Mouse (Mus musculus): ENCODE measurements around the gene Mettl23. TPM values are rescaled to one million over a fixed set of nuclear protein-coding genes. Genes with fewer than 3 reads are reported as not detected.
A peak's percentile ranks its signal among the peaks of the same experiment; 100 is the strongest.

Mettl23 gene
- polyA plus RNA-seq, 1 experiment from 2014 or later, result 33.0 TPM

GRCm38 (mm10) chr11:116808811-116809395 lies 34.2 kb upstream of the Mettl23 start:
- 70% methylated on average over 11 of the region's 11 CpGs for WGBS (ENCODE audit: insufficient replicate concordance)
- Histone ChIP-seq H3K9ac (ENCODE audit: low read depth, low read length) (no peak overlapping the region), H3K27ac (ENCODE audit: low read length) (no peak overlapping the region)

DNA sequence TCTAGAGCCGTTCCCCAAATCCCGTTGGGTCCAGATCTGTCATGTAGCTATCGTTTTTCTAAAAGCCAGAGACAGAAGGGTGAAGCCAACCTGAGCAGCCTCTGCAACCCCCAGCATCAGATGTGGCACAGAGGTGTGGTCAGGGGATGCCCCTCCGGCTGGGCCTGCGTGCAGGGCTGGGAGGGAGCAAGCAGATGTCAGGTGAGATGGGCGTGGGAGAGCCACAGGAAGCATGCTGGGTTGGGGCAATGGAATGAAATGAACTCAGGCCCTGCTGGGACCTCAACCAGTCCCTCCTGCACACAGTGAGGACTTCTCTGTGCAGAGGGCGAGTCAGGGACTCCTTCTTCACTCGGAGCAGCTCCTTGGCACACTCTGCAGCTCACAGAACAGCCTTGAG lies 33.6 kb upstream of the Mettl23 start:
- no peak overlapping the region for H3K4me3 ChIP-seq (ENCODE audit: low read depth, low read length)
- WGBS (ENCODE audit: insufficient replicate concordance), result 63% methylated on average over 8 of the region's 8 CpGs
- H3K4me2 ChIP-seq (ENCODE audit: low read depth, low read length), result no peak overlapping the region
- no peaks in the 10 kb centered on the region for H3K9me3 ChIP-seq (replicated peaks; ENCODE audit: control insufficient read depth, low read length)
- H3K27ac ChIP-seq (ENCODE audit: low read length), result no peak overlapping the region
- H3K9ac ChIP-seq (ENCODE audit: low read depth, low read length), result no peak overlapping the region
- H3K36me3 ChIP-seq (ENCODE audit: control insufficient read depth, insufficient read depth), result no peaks in the 10 kb centered on the region
- no peaks in the 10 kb centered on the region for H3K27me3 ChIP-seq (ENCODE audit: control insufficient read depth, insufficient read depth, low read depth, low read length)
- peaks cover 2% of the 10 kb centered on the region; the same call in 1 of the 2 replicates for H3K4me1 ChIP-seq (ENCODE audit: control insufficient read depth, low read depth, low read length)
- ATAC-seq (ENCODE audit: low read depth), result no peak

More at GRCm38 (mm10) chr11:116808811-116809395, 34.2 kb upstream of the Mettl23 start:
- Histone ChIP-seq H3K27me3 (ENCODE audit: control insufficient read depth, insufficient read depth, low read depth, low read length) (no peaks in the 10 kb centered on the region), H3K4me1 (ENCODE audit: control insufficient read depth, low read depth, low read length) (peaks cover 2% of the 10 kb centered on the region; the same call in 1 of the 2 replicates), H3K4me2 (ENCODE audit: low read depth, low read length) (no peak overlapping the region), H3K9me3 (replicated peaks; ENCODE audit: control insufficient read depth, low read length) (no peaks in the 10 kb centered on the region), H3K4me3 (ENCODE audit: low read depth, low read length) (no peak overlapping the region), H3K36me3 (ENCODE audit: control insufficient read depth, insufficient read depth) (no peaks in the 10 kb centered on the region)
- no peak for ATAC-seq (ENCODE audit: low read depth)

DNA sequence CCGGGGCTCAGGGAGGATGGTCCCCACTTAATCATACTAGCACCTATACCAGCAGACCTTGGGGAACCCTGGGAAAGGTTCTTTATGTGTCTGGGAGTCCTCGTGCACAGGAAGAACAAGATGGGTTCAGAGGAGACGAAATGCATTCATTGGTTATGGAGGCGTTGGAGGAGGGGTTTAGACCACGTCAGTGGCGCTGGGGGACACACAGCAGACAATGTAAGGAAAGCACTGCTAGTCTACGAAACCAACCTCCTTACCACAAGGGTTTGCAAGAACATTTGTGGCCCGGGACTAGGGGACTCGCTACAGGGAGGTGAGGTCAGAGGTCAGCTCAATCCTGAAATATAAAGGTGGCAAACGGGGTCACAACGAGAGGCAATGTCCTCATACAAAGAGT lies 32.5 kb upstream of the Mettl23 start:
- H3K27me3 ChIP-seq (ENCODE audit: control insufficient read depth, insufficient read depth, low read depth, low read length), result no peaks in the 10 kb centered on the region
- H3K4me1 ChIP-seq (ENCODE audit: control insufficient read depth, low read depth, low read length), result peaks cover 2% of the 10 kb centered on the region; the same call in 1 of the 2 replicates
- H3K4me3 ChIP-seq (ENCODE audit: low read depth, low read length), result no peak overlapping the region
- no peak overlapping the region for H3K27ac ChIP-seq (ENCODE audit: low read length)
- ATAC-seq (ENCODE audit: low read depth), result no peak
- H3K9ac ChIP-seq (ENCODE audit: low read depth, low read length), result no peak overlapping the region
- 61% methylated on average over 11 of the region's 11 CpGs for WGBS (ENCODE audit: insufficient replicate concordance)
- no peaks in the 10 kb centered on the region for H3K9me3 ChIP-seq (replicated peaks; ENCODE audit: control insufficient read depth, low read length)
- no peak overlapping the region for H3K4me2 ChIP-seq (ENCODE audit: low read depth, low read length)
- no peaks in the 10 kb centered on the region for H3K36me3 ChIP-seq (ENCODE audit: control insufficient read depth, insufficient read depth)

DNA sequence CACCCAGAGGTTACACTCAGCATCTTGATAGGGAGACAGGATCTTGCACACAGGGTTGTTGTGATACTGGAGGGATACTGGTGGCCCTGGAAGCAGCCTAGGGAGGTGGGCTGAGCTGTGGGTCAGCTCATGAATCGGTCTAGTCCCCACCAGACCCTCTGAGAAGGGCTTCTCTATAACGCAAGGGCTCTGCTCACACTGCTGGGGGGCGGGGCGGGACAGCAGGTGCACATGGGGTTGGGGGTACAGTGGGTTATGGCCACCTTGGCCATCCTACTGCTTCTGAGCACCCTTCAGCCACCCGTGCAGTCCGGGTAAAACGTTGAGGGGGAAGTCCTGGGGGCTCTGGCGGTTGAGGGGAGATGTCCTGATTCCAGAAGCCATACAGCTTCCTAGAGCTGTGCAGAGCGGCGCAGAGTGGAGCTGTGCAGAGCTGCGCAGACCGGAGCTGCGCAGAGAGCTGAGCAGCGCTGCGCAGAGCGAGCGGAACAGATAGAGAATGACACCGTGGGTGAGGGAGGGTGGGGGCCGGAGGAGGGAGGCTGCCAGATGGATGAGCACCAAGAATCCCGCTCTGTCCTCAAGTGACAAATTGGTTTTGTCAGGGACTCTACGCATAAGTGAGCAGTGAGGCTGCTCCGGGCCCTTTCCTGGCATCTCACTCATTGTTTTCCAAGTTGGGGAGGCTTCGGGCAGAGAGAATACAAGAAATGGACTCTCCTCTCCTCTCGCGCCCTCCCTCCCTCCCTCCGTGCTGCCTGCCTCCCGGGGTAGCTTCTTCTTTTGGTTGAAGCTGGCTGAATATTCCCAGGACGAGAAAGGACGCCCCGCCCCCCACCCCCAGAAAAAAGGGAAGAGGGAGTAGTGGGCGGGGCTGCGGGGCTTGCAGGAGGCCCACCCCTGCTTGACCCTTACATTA lies 31.8 kb upstream of the Mettl23 start:
- 10% methylated on average over 30 of the region's 32 CpGs for WGBS (ENCODE audit: insufficient replicate concordance)
- no peaks in the 10 kb centered on the region for H3K9me3 ChIP-seq (replicated peaks; ENCODE audit: control insufficient read depth, low read length)
- H3K9ac ChIP-seq (ENCODE audit: low read depth, low read length), result no peak overlapping the region

DNA sequence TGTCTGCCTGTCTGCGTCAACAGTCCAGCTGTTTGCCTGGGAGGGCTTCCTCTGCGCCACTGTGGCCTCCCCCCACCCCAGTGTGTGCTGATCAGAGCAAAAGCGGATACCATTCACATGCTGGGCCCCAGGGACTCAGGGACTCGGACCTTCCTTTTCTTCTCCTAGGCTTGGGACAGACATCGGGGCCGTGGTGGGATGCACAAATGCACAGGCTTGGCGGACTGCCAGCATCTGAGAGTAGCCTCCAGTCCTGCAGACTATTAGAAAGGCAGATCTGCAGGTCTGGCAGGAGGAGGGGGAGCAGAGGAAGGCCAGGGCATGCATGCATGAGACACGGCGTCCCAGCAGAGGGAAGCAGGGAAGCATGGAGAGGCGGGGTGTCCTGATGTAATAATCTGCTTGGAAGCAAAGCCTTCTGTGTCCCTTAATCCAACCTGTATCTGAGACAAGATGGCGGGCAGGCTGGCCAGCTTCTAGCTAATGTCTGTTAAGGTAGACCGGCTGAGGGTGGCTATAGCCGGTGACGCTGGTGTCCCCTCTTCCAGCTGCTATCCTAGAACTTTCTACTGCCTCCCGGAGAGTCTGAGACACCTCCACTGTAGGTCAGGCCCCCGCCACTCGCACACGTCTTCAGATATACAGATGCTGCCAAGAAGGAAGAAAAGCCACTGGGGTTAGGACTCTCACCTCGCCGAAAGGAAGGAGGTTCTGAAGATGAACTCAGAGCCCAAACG lies 30.1 kb upstream of the Mettl23 start:
- H3K27me3 ChIP-seq (ENCODE audit: control insufficient read depth, insufficient read depth, low read depth, low read length), result no peaks in the 10 kb centered on the region
- H3K27ac ChIP-seq (ENCODE audit: low read length), result no peak overlapping the region
- no peak overlapping the region for H3K4me3 ChIP-seq (ENCODE audit: low read depth, low read length)
- H3K36me3 ChIP-seq (ENCODE audit: control insufficient read depth, insufficient read depth), result no peaks in the 10 kb centered on the region
- WGBS (ENCODE audit: insufficient replicate concordance), result 63% methylated on average over 21 of the region's 21 CpGs
- no peaks in the 10 kb centered on the region for H3K9me3 ChIP-seq (replicated peaks; ENCODE audit: control insufficient read depth, low read length)
- H3K9ac ChIP-seq (ENCODE audit: low read depth, low read length), result no peak overlapping the region
- ATAC-seq (ENCODE audit: low read depth), result no peak
- peaks cover 2% of the 10 kb centered on the region; the same call in 1 of the 2 replicates for H3K4me1 ChIP-seq (ENCODE audit: control insufficient read depth, low read depth, low read length)
- no peak overlapping the region for H3K4me2 ChIP-seq (ENCODE audit: low read depth, low read length)

More for the DNA sequence above, 31.8 kb upstream of the Mettl23 start:
- Histone ChIP-seq H3K27me3 (ENCODE audit: control insufficient read depth, insufficient read depth, low read depth, low read length) (no peaks in the 10 kb centered on the region), H3K36me3 (ENCODE audit: control insufficient read depth, insufficient read depth) (no peaks in the 10 kb centered on the region), H3K4me2 (ENCODE audit: low read depth, low read length) (peak overlapping the region; percentile 55), H3K4me1 (ENCODE audit: control insufficient read depth, low read depth, low read length) (peaks cover 2% of the 10 kb centered on the region; the same call in 1 of the 2 replicates), H3K27ac (ENCODE audit: low read length) (no peak overlapping the region), H3K4me3 (ENCODE audit: low read depth, low read length) (peak overlapping the region; percentile 35)
- ATAC-seq (ENCODE audit: low read depth), result peak; percentile 49

DNA sequence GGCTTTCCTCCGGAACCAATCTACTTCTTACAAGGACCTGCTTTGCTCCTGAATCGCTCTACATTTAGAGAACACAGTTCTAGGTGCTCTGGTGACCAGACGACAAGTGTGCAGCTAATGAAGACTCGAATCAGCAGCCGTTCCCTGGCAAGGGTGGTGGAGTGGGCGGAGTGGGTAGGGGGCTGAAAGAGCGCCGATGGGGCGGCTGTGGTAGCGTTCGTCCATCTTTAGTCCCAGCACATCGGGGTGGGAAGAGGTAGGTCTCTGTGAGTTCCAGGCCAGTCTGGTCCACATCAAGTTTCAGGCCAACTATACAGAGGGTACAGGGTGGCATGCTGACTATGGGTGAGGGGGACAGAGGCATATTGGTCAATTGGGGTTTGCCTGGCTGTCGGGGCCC lies 29.5 kb upstream of the Mettl23 start:
- Histone ChIP-seq H3K36me3 (ENCODE audit: control insufficient read depth, insufficient read depth) (no peaks in the 10 kb centered on the region), H3K4me3 (ENCODE audit: low read depth, low read length) (no peak overlapping the region), H3K9ac (ENCODE audit: low read depth, low read length) (no peak overlapping the region), H3K4me2 (ENCODE audit: low read depth, low read length) (no peak overlapping the region), H3K9me3 (replicated peaks; ENCODE audit: control insufficient read depth, low read length) (no peaks in the 10 kb centered on the region), H3K27ac (ENCODE audit: low read length) (no peak overlapping the region), H3K4me1 (ENCODE audit: control insufficient read depth, low read depth, low read length) (peaks cover 2% of the 10 kb centered on the region; the same call in 1 of the 2 replicates), H3K27me3 (ENCODE audit: control insufficient read depth, insufficient read depth, low read depth, low read length) (no peaks in the 10 kb centered on the region)
- 77% methylated on average over 13 of the region's 13 CpGs for WGBS (ENCODE audit: insufficient replicate concordance)
- no peak for ATAC-seq (ENCODE audit: low read depth)

DNA sequence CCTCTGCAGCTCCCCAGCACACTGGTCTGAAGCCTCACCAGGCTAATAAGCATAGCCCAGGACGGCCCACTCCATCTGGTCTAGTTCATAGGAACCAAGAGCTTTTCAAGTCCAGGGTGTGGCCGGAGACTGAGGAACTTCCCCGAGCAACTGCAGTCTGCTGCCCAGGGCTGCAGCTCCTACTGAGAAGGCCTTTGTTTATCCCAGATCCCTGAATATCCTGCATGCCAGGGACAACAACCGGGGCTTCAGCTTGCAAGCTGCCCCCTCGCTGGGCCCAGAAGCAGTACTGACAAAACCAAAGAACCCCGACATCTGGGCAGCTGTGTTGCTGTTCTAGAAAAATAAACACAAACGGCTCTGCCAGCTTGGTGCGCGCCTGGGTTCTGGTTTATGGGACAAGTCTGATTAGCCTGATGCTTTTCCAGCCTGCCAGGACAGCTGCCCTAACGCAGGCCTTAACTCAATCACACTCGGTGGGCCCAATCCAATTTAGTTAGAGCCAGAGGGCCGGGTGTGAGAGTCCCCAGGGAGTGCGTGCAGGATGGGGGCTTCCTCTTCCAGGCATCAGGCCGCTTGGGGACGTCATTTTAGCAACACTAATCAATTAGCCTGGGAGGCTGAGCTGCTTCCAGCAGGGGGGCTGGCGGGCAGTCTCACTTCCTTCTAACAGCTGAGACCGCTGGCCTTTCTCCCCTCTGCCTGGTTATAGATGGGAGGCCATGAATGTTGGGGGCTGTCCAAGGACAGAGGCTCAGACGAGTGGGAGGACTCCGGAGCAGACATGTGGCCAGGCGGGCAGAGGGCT lies 28.8 kb upstream of the Mettl23 start:
- H3K9ac ChIP-seq (ENCODE audit: low read depth, low read length), result no peak overlapping the region
- H3K36me3 ChIP-seq (ENCODE audit: control insufficient read depth, insufficient read depth), result no peaks in the 10 kb centered on the region
- no peak overlapping the region for H3K4me2 ChIP-seq (ENCODE audit: low read depth, low read length)
- H3K9me3 ChIP-seq (replicated peaks; ENCODE audit: control insufficient read depth, low read length), result no peaks in the 10 kb centered on the region
- no peak overlapping the region for H3K4me3 ChIP-seq (ENCODE audit: low read depth, low read length)
- H3K27me3 ChIP-seq (ENCODE audit: control insufficient read depth, insufficient read depth, low read depth, low read length), result no peaks in the 10 kb centered on the region
- ATAC-seq (ENCODE audit: low read depth), result no peak
- H3K4me1 ChIP-seq (ENCODE audit: control insufficient read depth, low read depth, low read length), result peaks cover 2% of the 10 kb centered on the region; the same call in 1 of the 2 replicates
- 0 out of 2 replicates have a peak overlapping the region, but pooled peaks have one; percentile 19 for H3K27ac ChIP-seq (ENCODE audit: low read length)
- 36% methylated on average over 20 of the region's 20 CpGs for WGBS (ENCODE audit: insufficient replicate concordance)

DNA sequence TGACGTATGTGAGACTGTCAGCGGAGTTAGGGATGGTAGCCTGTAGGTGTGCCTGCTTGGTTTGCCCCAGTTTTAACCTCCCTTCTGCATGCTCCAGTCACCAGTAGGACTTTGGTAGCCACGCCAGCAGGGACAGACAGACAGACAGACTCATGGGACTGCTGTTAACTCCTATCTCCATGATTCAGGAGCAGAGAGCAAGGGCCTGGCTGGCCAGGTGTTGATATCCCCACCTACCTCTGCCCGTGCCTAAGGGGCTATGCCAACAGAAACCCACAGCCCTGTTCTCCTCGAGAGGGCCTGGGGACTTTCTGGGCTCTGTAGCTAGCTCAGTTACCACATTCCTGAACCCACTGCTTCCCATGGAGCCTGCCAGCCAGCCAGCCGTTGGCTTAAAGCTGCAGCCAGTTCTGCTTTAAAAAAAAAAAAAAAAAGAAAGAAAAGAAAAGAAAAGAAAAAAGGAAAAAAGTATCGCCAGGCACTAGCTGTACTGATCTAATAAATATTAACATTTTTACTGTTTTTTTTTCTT lies 28.1 kb upstream of the Mettl23 start:
- H3K4me2 ChIP-seq (ENCODE audit: low read depth, low read length), result no peak overlapping the region
- ATAC-seq (ENCODE audit: low read depth), result no peak
- H3K9me3 ChIP-seq (replicated peaks; ENCODE audit: control insufficient read depth, low read length), result no peaks in the 10 kb centered on the region
- peaks cover 2% of the 10 kb centered on the region; the same call in 1 of the 2 replicates for H3K4me1 ChIP-seq (ENCODE audit: control insufficient read depth, low read depth, low read length)
- 42% methylated on average over 7 of the region's 7 CpGs for WGBS (ENCODE audit: insufficient replicate concordance)
- no peaks in the 10 kb centered on the region for H3K36me3 ChIP-seq (ENCODE audit: control insufficient read depth, insufficient read depth)
- no peak overlapping the region for H3K27ac ChIP-seq (ENCODE audit: low read length)
- H3K9ac ChIP-seq (ENCODE audit: low read depth, low read length), result no peak overlapping the region
- H3K27me3 ChIP-seq (ENCODE audit: control insufficient read depth, insufficient read depth, low read depth, low read length), result no peaks in the 10 kb centered on the region
- no peak overlapping the region for H3K4me3 ChIP-seq (ENCODE audit: low read depth, low read length)
